Mouse (Mus musculus) CH12.LX (cell line): ENCODE results near the gene Ctla4.

ENCODE experiments used
- CHD1 ChIP-seq: IDR thresholded peaks from 2 replicates; pipeline ENCODE4 v1.6.1; 2012; ENCODE audit warnings: low read depth, low read length, improper control_type of control experiment, inconsistent platforms
- CHD2 ChIP-seq: IDR thresholded peaks from 2 replicates; pipeline ENCODE4 v1.6.1; 2011; ENCODE audit warnings: low read length, improper control_type of control experiment
- CTCF ChIP-seq, 2 experiments: IDR thresholded peaks in 1 of 2; conservative IDR thresholded peaks in 1 of 2; 2 replicates each; pipeline ENCODE4 v1.5.1; 2011 to 2012; ENCODE audit warnings: low read depth in 2 of 2, low read length in 2 of 2, improper control_type of control experiment in 1 of 2, inconsistent platforms in 1 of 2, mild to moderate bottlenecking in 1 of 2, moderate library complexity in 1 of 2
- E2F4 ChIP-seq: IDR thresholded peaks from 2 replicates; pipeline ENCODE4 v1.6.1; 2011; ENCODE audit warnings: low read depth, low read length, improper control_type of control experiment; ENCODE audit not compliant: insufficient replicate concordance
- EP300 ChIP-seq: IDR thresholded peaks from 2 replicates; pipeline ENCODE4 v1.6.1; 2011; ENCODE audit warnings: low read length, improper control_type of control experiment
- JUN ChIP-seq: IDR thresholded peaks from 2 replicates; pipeline ENCODE4 v1.6.1; 2011; ENCODE audit warnings: low read depth, mild to moderate bottlenecking, low read length, improper control_type of control experiment, moderate library complexity; ENCODE audit not compliant: insufficient read depth
- MYC ChIP-seq: IDR thresholded peaks from 2 replicates; pipeline ENCODE4 v1.6.1; 2011; ENCODE audit warnings: low read depth, mild to moderate bottlenecking, improper control_type of control experiment, low read length
- POLR2A ChIP-seq: IDR thresholded peaks from 2 replicates; pipeline ENCODE4 v1.6.1; 2011; ENCODE audit warnings: low read depth, mild to moderate bottlenecking, improper control_type of control experiment, low read length
- UBTF ChIP-seq: IDR thresholded peaks from 2 replicates; pipeline ENCODE4 v1.6.1; 2012; ENCODE audit warnings: low read depth, mild to moderate bottlenecking, inconsistent platforms, low read length, improper control_type of control experiment, moderate library complexity
- ZKSCAN1 ChIP-seq: IDR thresholded peaks from 2 replicates; pipeline ENCODE4 v1.6.1; 2012; ENCODE audit warnings: low read depth, inconsistent platforms, low read length, improper control_type of control experiment, borderline replicate concordance

- TF ChIP-seq E2F4 (no peak), CTCF (conservative IDR thresholded peaks at IDR 0.05 in 1 of 2, IDR thresholded peaks at IDR 0.05 in 1 of 2; ENCODE audit: low read depth in 2 of 2, low read length in 2 of 2) (no peak), EP300 (no peak), POLR2A (no peak), ZKSCAN1 (no peak), CHD2 (no peak), JUN (no peak), MYC (no peak), CHD1 (no peak), UBTF (no peak)
Observed at GRCm38 (mm10) chr1:60953686-60954085, 66.9 kb downstream of the Ctla4 start.
